Mouse (Mus musculus) liver, postnatal 0 days (tissue): ENCODE results near the gene Nt5c3.

Experiments used
- CTCF ChIP-seq: sonication (generic); IDR thresholded peaks from 2 replicates; pipeline ENCODE4 v1.5.1; 2016; ENCODE audit warnings: antibody characterized with exemption, low read depth
- EP300 ChIP-seq: IDR thresholded peaks from 2 replicates; pipeline ENCODE4 v1.6.1; 2016; ENCODE audit warnings: antibody characterized with exemption, low read depth, mild to moderate bottlenecking

DNA sequence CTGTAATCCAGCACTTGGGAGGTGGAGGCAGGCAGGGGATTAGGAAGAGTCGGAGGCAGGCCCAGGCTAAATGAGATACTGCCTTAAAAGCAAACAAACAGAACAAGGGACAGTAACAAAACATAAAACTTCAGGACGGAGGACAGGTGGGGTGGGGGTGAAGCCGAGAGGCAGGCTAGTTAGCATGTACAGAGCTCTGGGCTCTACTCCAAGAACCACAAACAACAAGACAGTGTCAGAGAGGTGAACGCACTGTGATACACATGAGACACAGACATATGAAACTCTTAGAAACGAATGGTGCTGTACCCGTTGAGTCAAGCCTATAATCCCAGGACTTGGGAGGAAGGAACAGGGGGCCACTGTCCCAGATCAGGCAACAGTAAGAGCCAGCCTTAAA is 19.9 kb downstream of the Nt5c3 start:
- no peak for TF ChIP-seq CTCF
- TF ChIP-seq EP300 = no peak
